Mouse (Mus musculus): ENCODE results near the gene Kng2. TPM values are rescaled to one million over a fixed set of nuclear protein-coding genes. Genes with fewer than 3 reads are reported as not detected.
"Not testable (repeated sequence)": the region's sequence is repeated elsewhere in the genome, so short reads cannot be mapped to it uniquely, and the experiment has no call there.

Gene Kng2
- not detected in 3 replicates for total RNA-seq (2017)

GRCm38 (mm10) chr16:23028966-23029600 is at the start of gene Kng2:
TSS of gene Kng2 (minus strand) at chr16:23029482.
- not testable (repeated sequence) for ATAC-seq (replicated peaks; ENCODE audit: insufficient number of reproducible peaks, low FRiP score, low TSS enrichment, poor library complexity, severe bottlenecking)

GRCm38 (mm10) chr16:23077516-23077915 is 48.2 kb upstream of the Kng2 start:
- ATAC-seq (replicated peaks; ENCODE audit: insufficient number of reproducible peaks, low FRiP score, low TSS enrichment, poor library complexity, severe bottlenecking): not testable (repeated sequence)

- not testable (repeated sequence) for ATAC-seq (replicated peaks; ENCODE audit: insufficient number of reproducible peaks, low FRiP score, low TSS enrichment, poor library complexity, severe bottlenecking)
These were observed 31.6 kb upstream of the Kng2 start for GRCm38 (mm10) chr16:23060781-23061325.

- not testable (repeated sequence) for ATAC-seq (replicated peaks; ENCODE audit: insufficient number of reproducible peaks, low FRiP score, low TSS enrichment, poor library complexity, severe bottlenecking)
These were observed 30.3 kb upstream of the Kng2 start for GRCm38 (mm10) chr16:23059630-23060029.

DNA sequence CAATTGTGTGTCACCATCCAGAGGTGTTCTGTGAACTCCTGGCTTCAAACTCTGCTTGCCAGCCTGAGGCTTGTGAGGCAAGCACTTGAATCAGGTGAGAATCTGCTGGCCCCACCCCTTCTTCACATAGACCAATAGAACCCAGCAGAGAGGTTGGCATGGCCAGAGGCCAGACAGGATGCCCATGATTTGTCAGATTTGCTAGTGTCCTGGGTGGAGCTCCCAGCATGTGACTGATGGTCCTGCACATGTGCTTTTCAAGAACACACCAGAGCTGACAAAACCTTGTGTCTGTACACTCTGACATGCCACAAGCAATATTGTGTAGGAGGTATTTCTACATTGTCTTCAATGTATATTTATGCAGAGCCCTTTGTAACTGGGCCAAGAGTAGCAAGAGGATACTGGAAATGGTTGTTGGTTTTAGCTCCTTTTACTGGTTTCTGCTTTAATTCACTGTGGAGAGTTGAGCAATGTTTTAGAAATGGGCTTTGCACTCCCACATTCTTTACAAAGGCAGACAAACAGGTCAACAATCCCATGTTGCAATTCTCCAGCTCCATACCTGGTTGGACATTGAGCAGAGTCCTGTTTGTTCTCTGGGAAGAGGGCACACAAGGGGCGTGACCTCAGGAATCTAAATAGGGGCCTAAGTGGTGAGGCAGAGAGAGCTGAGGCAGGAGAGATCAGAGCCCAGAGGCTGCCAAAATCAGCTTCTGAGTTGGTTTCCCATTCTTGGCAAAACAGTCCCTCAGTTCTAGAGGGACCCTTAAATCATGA is 28.6 kb upstream of the Kng2 start, which contains the start of gene Kng1:
Kng1 (plus strand) TSS at position 198 of the 780 bp plus-strand sequence.
- ATAC-seq (replicated peaks; ENCODE audit: insufficient number of reproducible peaks, low FRiP score, low TSS enrichment, poor library complexity, severe bottlenecking): not testable (repeated sequence)

DNA sequence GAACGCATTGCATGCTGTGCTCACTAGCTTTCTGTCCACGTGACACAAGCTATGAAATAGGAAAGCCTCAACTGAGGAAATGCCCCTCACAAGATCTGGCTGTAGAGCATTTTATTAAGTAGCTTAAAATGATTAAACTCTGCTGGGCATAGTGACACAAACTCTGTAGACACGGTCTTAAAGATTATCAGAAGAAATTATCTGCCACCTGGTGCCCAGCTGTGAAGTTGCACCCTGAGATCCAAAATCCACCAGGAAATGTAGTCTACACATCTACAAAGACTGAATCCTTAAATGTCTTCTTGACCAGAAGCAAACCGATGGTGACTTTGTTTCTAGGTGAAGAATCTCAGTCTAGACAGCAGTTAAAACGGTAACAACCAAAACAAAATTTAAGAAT is 17.0 kb upstream of the Kng2 start:
- ATAC-seq (replicated peaks; ENCODE audit: insufficient number of reproducible peaks, low FRiP score, low TSS enrichment, poor library complexity, severe bottlenecking): no peak

DNA sequence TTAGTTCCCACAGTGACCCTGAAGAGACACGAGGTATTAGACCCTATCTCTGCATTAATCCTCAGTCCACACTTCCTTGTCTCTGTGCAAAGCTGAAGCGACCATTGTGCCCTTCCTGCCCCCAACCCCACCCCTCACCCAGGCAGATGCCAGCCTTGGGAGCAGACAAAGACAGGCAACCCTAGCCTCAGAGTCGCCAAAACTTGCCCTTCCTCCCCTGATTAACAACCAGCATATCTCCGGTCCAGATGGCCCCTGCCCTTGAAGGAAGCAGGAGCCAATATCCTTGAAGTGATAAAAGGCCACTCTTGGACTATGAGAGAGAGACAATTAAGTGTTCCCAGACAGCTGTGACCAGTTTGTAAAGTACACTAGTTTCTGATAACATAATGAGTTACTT is 11.6 kb upstream of the Kng2 start:
- ATAC-seq (replicated peaks; ENCODE audit: insufficient number of reproducible peaks, low FRiP score, low TSS enrichment, poor library complexity, severe bottlenecking): no peak

DNA sequence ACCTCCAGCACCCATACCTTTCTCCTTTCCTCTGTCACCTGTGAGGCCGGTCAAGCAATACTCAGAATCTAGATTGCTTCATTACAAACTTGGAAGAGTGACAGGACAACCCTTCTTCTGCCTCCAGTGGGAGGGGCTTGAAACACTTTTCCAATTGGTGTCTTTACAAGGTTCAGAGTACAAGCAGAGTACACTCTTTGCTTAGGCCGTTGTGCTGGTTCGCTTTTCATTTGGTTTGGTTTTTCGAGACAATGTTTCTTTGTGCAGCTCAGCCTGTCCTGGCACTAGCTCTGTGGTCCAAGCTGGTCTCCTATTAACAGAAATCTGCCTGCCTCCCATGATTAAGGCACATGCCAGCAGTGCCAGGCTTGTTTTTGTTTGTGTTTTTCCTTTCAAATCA is 10.0 kb upstream of the Kng2 start:
- no peak for ATAC-seq (replicated peaks; ENCODE audit: insufficient number of reproducible peaks, low FRiP score, low TSS enrichment, poor library complexity, severe bottlenecking)

- no peak for ATAC-seq (replicated peaks; ENCODE audit: insufficient number of reproducible peaks, low FRiP score, low TSS enrichment, poor library complexity, severe bottlenecking)
These were observed 8.5 kb upstream of the Kng2 start for GRCm38 (mm10) chr16:23037744-23038143.

- ATAC-seq (replicated peaks; ENCODE audit: insufficient number of reproducible peaks, low FRiP score, low TSS enrichment, poor library complexity, severe bottlenecking): no peak
These were observed 4.4 kb upstream of the Kng2 start for GRCm38 (mm10) chr16:23033673-23034072.

DNA sequence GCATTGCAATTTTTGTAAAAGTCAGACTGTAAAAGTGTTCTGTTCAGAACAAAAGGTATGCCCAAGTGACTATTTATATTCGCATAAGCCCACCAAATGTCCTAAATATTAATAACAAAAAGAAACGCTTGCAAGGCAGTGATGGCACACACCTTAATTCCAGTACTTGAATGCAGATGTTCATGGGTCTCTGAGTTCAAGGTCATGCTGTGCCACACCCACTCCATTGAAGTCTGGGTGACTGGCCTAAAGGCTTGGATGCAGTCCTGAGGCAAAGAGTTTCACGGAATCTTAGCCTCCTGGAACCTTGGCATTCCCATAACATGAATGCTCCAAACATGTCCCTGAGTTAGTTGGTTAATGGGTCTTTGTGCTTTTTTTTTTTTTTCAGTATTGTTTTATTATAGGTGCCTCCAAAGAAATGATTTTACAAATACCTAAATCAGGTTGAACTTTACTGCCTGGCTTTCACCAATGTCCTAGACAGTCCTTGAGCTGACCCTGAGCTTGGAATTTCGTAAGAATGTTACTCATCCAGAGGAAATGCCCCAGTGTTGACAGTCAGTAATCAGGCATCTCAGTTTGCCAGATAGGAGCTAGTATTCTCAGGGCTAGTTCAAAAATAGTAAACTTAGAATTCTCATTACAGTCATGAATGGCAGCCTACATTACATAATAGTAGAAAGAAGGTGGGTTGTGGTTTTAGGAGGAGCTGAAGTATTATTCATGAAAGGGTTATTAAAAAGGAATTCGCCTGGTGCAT is 1.6 kb upstream of the Kng2 start:
- no peak for ATAC-seq (replicated peaks; ENCODE audit: insufficient number of reproducible peaks, low FRiP score, low TSS enrichment, poor library complexity, severe bottlenecking)

GRCm38 (mm10) chr16:23027341-23027740 is 1.9 kb downstream of the Kng2 start:
- not testable (repeated sequence) for ATAC-seq (replicated peaks; ENCODE audit: insufficient number of reproducible peaks, low FRiP score, low TSS enrichment, poor library complexity, severe bottlenecking)

- ATAC-seq (replicated peaks; ENCODE audit: insufficient number of reproducible peaks, low FRiP score, low TSS enrichment, poor library complexity, severe bottlenecking): no peak
These were observed 2.7 kb downstream of the Kng2 start for GRCm38 (mm10) chr16:23026582-23026981.

- ATAC-seq (replicated peaks; ENCODE audit: insufficient number of reproducible peaks, low FRiP score, low TSS enrichment, poor library complexity, severe bottlenecking): no peak
These were observed 4.2 kb downstream of the Kng2 start for GRCm38 (mm10) chr16:23025111-23025510.

GRCm38 (mm10) chr16:23020571-23020970 is 8.7 kb downstream of the Kng2 start:
- ATAC-seq (replicated peaks; ENCODE audit: insufficient number of reproducible peaks, low FRiP score, low TSS enrichment, poor library complexity, severe bottlenecking): not testable (repeated sequence)

- ATAC-seq (replicated peaks; ENCODE audit: insufficient number of reproducible peaks, low FRiP score, low TSS enrichment, poor library complexity, severe bottlenecking): not testable (repeated sequence)
These were observed 14.6 kb downstream of the Kng2 start for GRCm38 (mm10) chr16:23014645-23015044.

DNA sequence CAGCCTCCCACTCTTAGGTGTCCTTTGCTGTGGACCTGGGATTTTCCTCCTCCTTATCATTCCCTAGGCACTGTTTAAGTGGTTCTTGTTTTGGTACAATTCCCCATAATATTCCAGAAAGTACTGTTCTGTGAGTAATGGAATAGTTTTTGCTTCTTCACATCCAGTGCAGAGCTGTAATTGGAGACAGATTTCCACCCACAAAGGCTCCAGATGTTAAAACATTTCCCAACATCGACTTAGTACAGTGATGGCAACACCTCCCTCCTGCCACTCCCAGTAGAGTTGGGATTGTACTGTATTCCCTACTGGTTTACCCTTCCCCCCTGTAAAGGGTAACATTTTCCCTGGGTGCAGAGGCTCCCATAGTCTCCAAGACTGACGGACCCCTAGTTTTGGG is 15.5 kb downstream of the Kng2 start:
- ATAC-seq (replicated peaks; ENCODE audit: insufficient number of reproducible peaks, low FRiP score, low TSS enrichment, poor library complexity, severe bottlenecking): not testable (repeated sequence)

DNA sequence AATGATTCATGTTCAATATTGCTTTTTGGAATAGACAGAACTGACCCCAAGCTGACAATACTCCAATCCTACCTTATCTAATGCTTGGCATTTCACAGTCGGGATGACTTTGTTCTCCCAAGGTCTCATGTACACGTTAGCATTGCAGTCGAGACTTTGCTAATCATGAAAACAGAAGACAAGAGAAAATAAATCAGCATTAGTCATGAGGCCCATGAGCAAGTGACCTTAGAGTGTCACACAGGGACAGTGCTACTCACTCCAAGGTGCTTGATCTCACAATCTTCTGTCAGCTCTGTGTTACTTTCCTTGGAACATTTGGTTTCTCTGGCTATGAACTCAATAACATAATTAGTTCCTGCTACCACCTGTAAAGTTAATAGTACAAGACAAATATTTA is 32.3 kb downstream of the Kng2 start:
- not testable (repeated sequence) for ATAC-seq (replicated peaks; ENCODE audit: insufficient number of reproducible peaks, low FRiP score, low TSS enrichment, poor library complexity, severe bottlenecking)

GRCm38 (mm10) chr16:22967383-22968030 is 61.8 kb downstream of the Kng2 start:
- no peak for ATAC-seq (replicated peaks; ENCODE audit: insufficient number of reproducible peaks, low FRiP score, low TSS enrichment, poor library complexity, severe bottlenecking)
